Mouse (Mus musculus): ENCODE data around the gene Lgals2. TPM values are rescaled to one million over a fixed set of nuclear protein-coding genes. Genes with fewer than 3 reads are reported as not detected.

Gene Lgals2
- polyA plus RNA-seq, 1 experiment from 2014 or later: not detected

DNA sequence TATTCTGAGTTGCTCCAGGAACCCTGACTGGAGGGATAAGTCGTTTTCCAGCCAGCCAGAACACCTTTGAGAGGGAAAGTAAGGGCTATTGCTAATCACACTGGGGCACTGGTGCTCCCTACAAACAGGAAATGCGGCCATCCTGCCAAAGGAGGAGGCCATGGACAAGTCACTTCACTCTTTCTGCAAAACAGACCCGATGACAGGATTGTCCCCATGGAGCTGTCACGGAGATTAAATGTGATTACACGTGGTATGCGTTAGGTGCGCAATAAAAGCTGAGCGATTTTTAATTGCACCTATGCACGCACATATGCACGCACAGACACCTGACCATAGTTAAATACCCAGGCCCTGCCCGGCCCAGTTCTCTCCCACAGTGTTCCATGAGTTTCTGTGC is 14.6 kb downstream of the Lgals2 start:
- Histone ChIP-seq H3K4me1 (replicated peaks) (peaks cover 56% of the 10 kb centered on the region), H3K27me3 (peaks cover 22% of the 10 kb centered on the region), H3K4me3 (no peak overlapping the region), H3K27ac (replicated peaks) (no peak overlapping the region), H3K36me3 (no peaks in the 10 kb centered on the region), H3K9me3 (no peaks in the 10 kb centered on the region), H3K9ac (no peak overlapping the region), H3K4me2 (no peak overlapping the region)
- 38% methylated on average over 11 of the region's 11 CpGs for WGBS
- no peak for ATAC-seq (ENCODE audit: low FRiP score, low read depth)

GRCm38 (mm10) chr15:78840241-78840640 is 15.1 kb downstream of the Lgals2 start:
- Histone ChIP-seq H3K4me1 (replicated peaks) (peaks cover 56% of the 10 kb centered on the region), H3K4me3 (no peak overlapping the region), H3K27ac (replicated peaks) (0 out of 2 replicates have a peak overlapping the region, but pooled peaks have one; percentile 10), H3K9me3 (no peaks in the 10 kb centered on the region), H3K9ac (no peak overlapping the region), H3K27me3 (peaks cover 22% of the 10 kb centered on the region), H3K4me2 (no peak overlapping the region), H3K36me3 (no peaks in the 10 kb centered on the region)
- ATAC-seq (ENCODE audit: low FRiP score, low read depth): no peak
- 46% methylated on average over 3 of the region's 3 CpGs for WGBS

DNA sequence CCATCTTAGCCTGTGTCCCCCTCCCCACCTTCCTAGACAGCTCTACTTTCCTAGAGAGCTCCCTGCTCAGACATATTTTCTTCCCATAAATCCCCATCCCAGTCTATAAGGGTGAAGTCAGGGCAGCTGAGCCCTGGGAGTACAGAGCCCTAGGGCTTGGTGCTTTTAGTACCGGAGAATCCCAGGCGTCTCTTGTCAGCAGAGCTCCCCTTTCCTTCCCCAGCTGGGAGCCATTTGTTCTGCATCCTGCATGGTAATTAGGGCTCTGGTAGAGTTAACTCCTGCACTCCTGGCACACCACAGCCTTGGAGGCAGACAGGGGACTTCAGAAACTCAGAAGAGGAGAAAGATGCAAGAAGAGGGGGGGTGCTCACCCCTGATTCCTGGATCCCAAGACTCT is 15.6 kb downstream of the Lgals2 start:
- no peak overlapping the region for H3K4me2 ChIP-seq
- no peak for ATAC-seq (ENCODE audit: low FRiP score, low read depth)
- H3K36me3 ChIP-seq: no peaks in the 10 kb centered on the region
- 0 out of 2 replicates have a peak overlapping the region, but pooled peaks have one; percentile 10 for H3K27ac ChIP-seq (replicated peaks)
- peaks cover 20% of the 10 kb centered on the region for H3K27me3 ChIP-seq
- WGBS: 4% methylated on average over 2 of the region's 2 CpGs
- H3K4me3 ChIP-seq: no peak overlapping the region
- peaks cover 56% of the 10 kb centered on the region for H3K4me1 ChIP-seq (replicated peaks)
- no peaks in the 10 kb centered on the region for H3K9me3 ChIP-seq
- no peak overlapping the region for H3K9ac ChIP-seq

- H3K4me2 ChIP-seq: no peak overlapping the region
- H3K27me3 ChIP-seq: no peaks in the 10 kb centered on the region
- ATAC-seq (ENCODE audit: low FRiP score, low read depth): no peak
- no peaks in the 10 kb centered on the region for H3K9me3 ChIP-seq
- H3K9ac ChIP-seq: no peak overlapping the region
- no peak overlapping the region for H3K4me3 ChIP-seq
- H3K4me1 ChIP-seq (replicated peaks): peaks cover 61% of the 10 kb centered on the region
- peak overlapping the region; percentile 78 for H3K27ac ChIP-seq (replicated peaks)
- H3K36me3 ChIP-seq: no peaks in the 10 kb centered on the region
- WGBS: 34% methylated on average over 8 of the region's 8 CpGs
These were observed 19.2 kb downstream of the Lgals2 start for GRCm38 (mm10) chr15:78836086-78836621.

GRCm38 (mm10) chr15:78835200-78836085 is 19.9 kb downstream of the Lgals2 start:
- H3K9ac ChIP-seq: no peak overlapping the region
- no peaks in the 10 kb centered on the region for H3K36me3 ChIP-seq
- H3K4me1 ChIP-seq (replicated peaks): peaks cover 54% of the 10 kb centered on the region
- H3K4me3 ChIP-seq: no peak overlapping the region
- WGBS: 6% methylated on average over 11 of the region's 12 CpGs
- no peaks in the 10 kb centered on the region for H3K27me3 ChIP-seq
- ATAC-seq (ENCODE audit: low FRiP score, low read depth): peak; percentile 23
- no peaks in the 10 kb centered on the region for H3K9me3 ChIP-seq
- peak overlapping the region; percentile 78 for H3K27ac ChIP-seq (replicated peaks)
- H3K4me2 ChIP-seq: no peak overlapping the region

GRCm38 (mm10) chr15:78834233-78835005 is 20.9 kb downstream of the Lgals2 start:
- Histone ChIP-seq H3K4me1 (replicated peaks) (peaks cover 44% of the 10 kb centered on the region), H3K4me3 (no peak overlapping the region), H3K9me3 (no peaks in the 10 kb centered on the region), H3K4me2 (no peak overlapping the region), H3K36me3 (no peaks in the 10 kb centered on the region), H3K27me3 (no peaks in the 10 kb centered on the region), H3K9ac (no peak overlapping the region), H3K27ac (replicated peaks) (peak overlapping the region; percentile 78)
- peak; percentile 27; the same call in 1 of the 2 replicates for ATAC-seq (ENCODE audit: low FRiP score, low read depth)
- WGBS: 51% methylated on average over 10 of the region's 10 CpGs

DNA sequence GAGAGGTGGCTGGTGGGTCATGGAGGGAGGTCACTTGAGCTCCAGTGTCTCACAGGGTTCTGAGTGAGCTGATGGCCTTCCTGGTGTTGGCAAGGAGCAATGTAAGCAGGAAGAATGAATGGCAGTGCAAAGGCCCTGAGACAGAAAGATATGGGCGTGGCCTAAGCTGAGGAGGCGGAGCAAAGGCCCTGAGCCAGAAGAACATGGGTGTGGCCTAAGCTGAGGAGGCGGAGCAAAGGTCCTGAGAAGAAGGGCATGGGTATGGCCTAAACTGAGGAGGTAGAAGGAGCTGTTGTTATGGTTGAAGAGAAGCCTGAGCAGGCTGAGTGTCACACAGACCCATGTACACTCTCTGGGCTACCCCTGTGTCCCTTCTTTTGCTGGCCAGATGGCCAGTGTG is 21.7 kb downstream of the Lgals2 start:
- Histone ChIP-seq H3K36me3 (no peaks in the 10 kb centered on the region), H3K4me2 (no peak overlapping the region), H3K9me3 (no peaks in the 10 kb centered on the region), H3K9ac (no peak overlapping the region), H3K27me3 (no peaks in the 10 kb centered on the region), H3K4me1 (replicated peaks) (peaks cover 41% of the 10 kb centered on the region), H3K4me3 (no peak overlapping the region), H3K27ac (replicated peaks) (peak overlapping the region; percentile 69; the same call in 1 of the 2 replicates)
- 96% methylated on average over 3 of the region's 3 CpGs for WGBS
- ATAC-seq (ENCODE audit: low FRiP score, low read depth): no peak

DNA sequence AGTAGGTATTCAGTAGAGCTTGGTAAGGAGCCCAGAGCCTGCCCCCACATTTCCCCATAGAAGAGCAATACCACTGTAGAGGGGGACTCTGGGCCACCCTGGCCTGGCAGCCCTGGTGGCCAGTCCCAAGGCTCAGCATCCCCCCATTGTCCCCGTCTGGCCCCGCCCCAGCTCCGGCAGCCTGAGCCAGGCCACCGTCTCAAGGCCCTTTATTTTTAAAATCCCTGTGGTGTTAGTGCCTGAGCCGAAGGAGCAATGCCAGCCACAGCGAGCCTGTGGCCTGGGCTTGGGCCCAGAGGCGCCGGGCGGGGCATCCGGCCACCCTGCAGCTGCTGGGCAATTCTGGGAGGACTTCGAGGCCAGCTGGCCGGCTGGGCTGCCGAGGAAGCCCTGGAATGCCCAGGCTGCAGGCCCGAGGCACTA is 22.6 kb downstream of the Lgals2 start:
- WGBS: 11% methylated on average over 14 of the region's 14 CpGs
- H3K27ac ChIP-seq (replicated peaks): peak overlapping the region; percentile 69
- H3K9ac ChIP-seq: no peak overlapping the region
- no peak overlapping the region for H3K4me3 ChIP-seq
- H3K4me2 ChIP-seq: no peak overlapping the region
- ATAC-seq (ENCODE audit: low FRiP score, low read depth): peak; percentile 82
- no peaks in the 10 kb centered on the region for H3K36me3 ChIP-seq
- H3K27me3 ChIP-seq: no peaks in the 10 kb centered on the region
- no peaks in the 10 kb centered on the region for H3K9me3 ChIP-seq
- H3K4me1 ChIP-seq (replicated peaks): peaks cover 48% of the 10 kb centered on the region

GRCm38 (mm10) chr15:78831720-78832657 is 23.3 kb downstream of the Lgals2 start:
- ATAC-seq (ENCODE audit: low FRiP score, low read depth): no peak; the same call in 1 of the 2 replicates
- H3K27ac ChIP-seq (replicated peaks): peak overlapping the region; percentile 69
- H3K9me3 ChIP-seq: no peaks in the 10 kb centered on the region
- H3K4me3 ChIP-seq: no peak overlapping the region
- H3K4me1 ChIP-seq (replicated peaks): peaks cover 48% of the 10 kb centered on the region
- no peak overlapping the region for H3K4me2 ChIP-seq
- no peaks in the 10 kb centered on the region for H3K36me3 ChIP-seq
- 50% methylated on average over 19 of the region's 19 CpGs for WGBS
- no peaks in the 10 kb centered on the region for H3K27me3 ChIP-seq
- no peak overlapping the region for H3K9ac ChIP-seq

DNA sequence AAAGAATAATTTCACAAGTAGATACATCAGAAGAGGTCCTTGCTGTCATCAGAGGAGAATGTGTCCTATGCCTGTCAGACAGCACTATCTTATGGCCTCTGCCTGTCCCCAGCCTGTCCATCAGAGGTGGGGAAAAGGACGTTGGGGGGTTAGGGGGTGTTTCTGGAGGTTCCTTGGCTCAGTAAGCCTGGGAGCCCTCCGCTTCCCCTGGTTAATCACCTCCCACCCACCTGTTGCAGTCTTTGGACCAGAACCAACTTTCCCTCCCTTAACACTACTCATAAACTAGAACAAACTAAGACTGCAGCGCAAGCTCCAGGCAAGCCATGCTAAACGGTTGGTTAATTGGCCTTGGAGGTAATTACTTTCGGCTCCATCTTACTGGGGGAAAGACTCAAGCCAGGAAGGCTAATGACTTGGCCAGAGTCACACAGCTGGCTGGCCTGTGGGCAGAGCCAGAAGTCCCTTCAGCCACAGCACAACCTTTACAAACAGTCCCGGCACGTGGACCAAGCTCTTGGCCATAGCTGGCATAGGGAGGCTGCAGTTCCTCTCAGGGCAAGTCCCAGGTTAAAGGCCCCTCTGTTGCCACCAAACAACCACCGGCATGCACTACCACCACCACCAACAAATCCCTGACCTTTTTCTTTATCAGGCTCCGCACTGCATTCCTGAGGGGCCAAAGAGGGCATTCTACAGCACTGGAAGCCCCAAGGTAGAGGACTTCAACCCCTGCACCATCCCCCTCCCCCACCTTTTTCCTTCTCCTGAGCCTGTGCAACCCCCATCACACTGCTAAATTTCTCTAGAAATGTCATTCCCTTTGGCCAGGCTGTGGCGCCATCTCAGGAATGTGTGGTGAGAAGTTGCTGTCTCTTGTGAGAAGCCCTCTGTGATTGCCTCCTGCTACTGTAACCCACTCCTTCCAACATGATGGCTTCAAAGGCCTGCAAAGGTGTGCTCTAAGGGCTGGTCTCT is 24.3 kb downstream of the Lgals2 start:
- H3K27ac ChIP-seq (replicated peaks): no peak overlapping the region
- no peak for ATAC-seq (ENCODE audit: low FRiP score, low read depth)
- WGBS: 70% methylated on average over 10 of the region's 10 CpGs
- no peaks in the 10 kb centered on the region for H3K36me3 ChIP-seq
- H3K4me3 ChIP-seq: no peak overlapping the region
- H3K9me3 ChIP-seq: no peaks in the 10 kb centered on the region
- no peak overlapping the region for H3K9ac ChIP-seq
- H3K4me2 ChIP-seq: no peak overlapping the region
- peaks cover 45% of the 10 kb centered on the region for H3K4me1 ChIP-seq (replicated peaks)
- no peaks in the 10 kb centered on the region for H3K27me3 ChIP-seq
